9 mouse cellular contexts compared by ENCODE assay signal in the genomic region with DNA sequence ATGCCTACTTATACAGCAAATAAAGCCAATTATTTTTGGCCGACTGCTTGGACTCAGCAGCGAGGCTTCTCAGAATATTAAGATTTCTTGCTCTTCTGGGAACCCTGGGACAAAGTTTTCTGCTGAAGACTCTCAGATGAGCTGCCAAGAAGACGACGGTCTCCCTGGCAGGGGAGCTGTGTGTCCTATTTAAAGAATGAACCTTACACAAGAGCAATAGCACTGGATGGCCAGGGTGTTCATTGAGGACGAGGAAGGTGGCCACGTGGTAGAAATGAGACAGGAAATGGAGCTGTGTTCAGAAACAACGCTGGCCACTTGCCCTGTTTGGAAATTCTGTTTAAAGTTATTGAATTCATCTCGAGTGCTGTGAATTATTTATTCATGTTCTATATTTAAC.
DNase-seq lines count a peak whose midpoint lies in the region; ATAC-seq and TF ChIP-seq lines count a peak whose summit lies in the region.
"Had no signal": no experiment of that assay in that cellular context is flagged by ENCODE, and none has a peak within 500 bp of the region (broad histone marks: within the 10 kb centered on the region; RNA-seq: fewer than 3 reads in every experiment).

No protein-coding gene starts in this region.

- no peaks in the 10 kb centered on the region for H3K27me3 ChIP-seq in intestine, embryonic 14.5 days (replicated peaks; ENCODE audit: control insufficient read depth, insufficient read depth, low read length)
- no peaks in the 10 kb centered on the region for H3K27me3 ChIP-seq in intestine, postnatal 0 days (replicated peaks; ENCODE audit: control insufficient read depth, insufficient read depth, low read length)
- H3K27me3 ChIP-seq in midbrain, embryonic 10.5 days (ENCODE audit: low read depth, poor library complexity, severe bottlenecking) = no peaks in the 10 kb centered on the region
- H3K27me3 ChIP-seq: embryonic facial prominence, embryonic 12.5 days had no signal

- no peak for DNase-seq in intestine, embryonic 14.5 days (ENCODE audit: low spot score)
- DNase-seq in adrenal gland, adult 2 months = peak; percentile 59
- peak; percentile 49 to 55 for DNase-seq in gastrocnemius, adult 8-10 months (ENCODE audit: low spot score in 2 of 2)
- DNase-seq in layer of hippocampus, adult 2 months (ENCODE audit: low spot score in 2 of 2) = peak in 1 of 2 experiments; percentile 8
- peak; percentile 14 to 32 for DNase-seq in right cerebral cortex, postnatal 36 days (ENCODE audit: low spot score in 2 of 2)
- DNase-seq in T-cell, adult 2 months (ENCODE audit: low spot score) = no peak
- no peak for DNase-seq in midbrain, embryonic 10.5 days (ENCODE audit: low spot score)

- H3K9me3 ChIP-seq in intestine, embryonic 14.5 days (ENCODE audit: control insufficient read depth, low read length) = no peaks in the 10 kb centered on the region
- H3K9me3 ChIP-seq in intestine, postnatal 0 days (ENCODE audit: control insufficient read depth) = no peaks in the 10 kb centered on the region
- no peaks in the 10 kb centered on the region for H3K9me3 ChIP-seq in midbrain, embryonic 10.5 days (replicated peaks)
- H3K9me3 ChIP-seq: embryonic facial prominence, embryonic 12.5 days had no signal

- ATAC-seq in intestine, embryonic 14.5 days (replicated peaks; ENCODE audit: low FRiP score, low TSS enrichment, low read depth) = no peak
- no peak for ATAC-seq in intestine, postnatal 0 days

- no peak overlapping the region for H3K9ac ChIP-seq in intestine, embryonic 14.5 days (ENCODE audit: low read length)
- H3K9ac ChIP-seq in intestine, postnatal 0 days (ENCODE audit: low read depth, low read length) = no peak overlapping the region
- H3K9ac ChIP-seq: embryonic facial prominence, embryonic 12.5 days had no signal

- TF ChIP-seq CTCF in intestine, postnatal 0 days (IDR thresholded peaks at IDR 0.05; ENCODE audit: low read depth) = no peak
- TF ChIP-seq CTCF in layer of hippocampus, adult 2 months (conservative IDR thresholded peaks at IDR 0.05) = no peak

- peak overlapping the region; percentile 47; the same call in 1 of the 2 replicates for H3K27ac ChIP-seq in intestine, embryonic 14.5 days (ENCODE audit: low read depth)
- H3K27ac ChIP-seq in intestine, postnatal 0 days (ENCODE audit: low read depth, low read length) = no peak overlapping the region
- 0 out of 2 replicates have a peak overlapping the region, but pooled peaks have one; percentile 3 for H3K27ac ChIP-seq in layer of hippocampus, adult 2 months
- no peak overlapping the region for H3K27ac ChIP-seq in midbrain, embryonic 10.5 days (replicated peaks)
- H3K27ac ChIP-seq: embryonic facial prominence, embryonic 12.5 days had no signal

- no peak overlapping the region for H3K4me3 ChIP-seq in intestine, embryonic 14.5 days (ENCODE audit: low read depth, low read length)
- H3K4me3 ChIP-seq in intestine, postnatal 0 days (ENCODE audit: low read depth, low read length) = no peak overlapping the region
- no peak overlapping the region for H3K4me3 ChIP-seq in layer of hippocampus, adult 2 months
- H3K4me3 ChIP-seq in midbrain, embryonic 10.5 days = no peak overlapping the region
- H3K4me3 ChIP-seq: embryonic facial prominence, embryonic 12.5 days had no signal

- no peak overlapping the region for H3K4me2 ChIP-seq in intestine, embryonic 14.5 days (ENCODE audit: low read length)
- no peak overlapping the region for H3K4me2 ChIP-seq in intestine, postnatal 0 days (replicated peaks; ENCODE audit: low read depth)
- H3K4me2 ChIP-seq: embryonic facial prominence, embryonic 12.5 days had no signal

- H3K36me3 ChIP-seq in intestine, embryonic 14.5 days (ENCODE audit: control insufficient read depth, insufficient read depth, low read length) = no peaks in the 10 kb centered on the region
- no peaks in the 10 kb centered on the region for H3K36me3 ChIP-seq in intestine, postnatal 0 days (ENCODE audit: control insufficient read depth, insufficient read depth)
- H3K36me3 ChIP-seq in midbrain, embryonic 10.5 days = no peaks in the 10 kb centered on the region
- H3K36me3 ChIP-seq: embryonic facial prominence, embryonic 12.5 days had no signal

- 46% methylated on average over 8 of the region's 8 CpGs for WGBS in intestine, embryonic 14.5 days
- 46% methylated on average over 8 of the region's 8 CpGs for whole genome bisulfite sequencing in intestine, postnatal 0 days
- WGBS in midbrain, embryonic 10.5 days = 85% methylated on average over 8 of the region's 8 CpGs

- peaks cover 7% of the 10 kb centered on the region; the same call in 1 of the 2 replicates for H3K4me1 ChIP-seq in intestine, embryonic 14.5 days (replicated peaks; ENCODE audit: control insufficient read depth, insufficient read depth, low read length)
- H3K4me1 ChIP-seq in intestine, postnatal 0 days (replicated peaks; ENCODE audit: control insufficient read depth, insufficient read depth, low read length) = no peaks in the 10 kb centered on the region
- H3K4me1 ChIP-seq in midbrain, embryonic 10.5 days = no peaks in the 10 kb centered on the region
- H3K4me1 ChIP-seq: embryonic facial prominence, embryonic 12.5 days had no signal

Comparison
In these comparisons a context has a peak if more than half of its experiments do, and no peak if none do; other contexts are left out.
1. H3K27ac ChIP-seq: peak in intestine, embryonic 14.5 days (single experiment) and layer of hippocampus, adult 2 months (single experiment); none in intestine, postnatal 0 days (single experiment) and midbrain, embryonic 10.5 days (single experiment).
2. DNase-seq: peak in adrenal gland, adult 2 months (single experiment), gastrocnemius, adult 8-10 months (2 of 2) and right cerebral cortex, postnatal 36 days (2 of 2); none in intestine, embryonic 14.5 days (single experiment), T-cell, adult 2 months (single experiment) and midbrain, embryonic 10.5 days (single experiment).